Mouse (Mus musculus): ENCODE measurements at regions not wholly inside any gene's neighbourhood (a gene's known extent, or its start where the extent isn't known, plus 50 kb on each side); places are given as distances from the start of the nearest gene placed in this dataset.

DNA sequence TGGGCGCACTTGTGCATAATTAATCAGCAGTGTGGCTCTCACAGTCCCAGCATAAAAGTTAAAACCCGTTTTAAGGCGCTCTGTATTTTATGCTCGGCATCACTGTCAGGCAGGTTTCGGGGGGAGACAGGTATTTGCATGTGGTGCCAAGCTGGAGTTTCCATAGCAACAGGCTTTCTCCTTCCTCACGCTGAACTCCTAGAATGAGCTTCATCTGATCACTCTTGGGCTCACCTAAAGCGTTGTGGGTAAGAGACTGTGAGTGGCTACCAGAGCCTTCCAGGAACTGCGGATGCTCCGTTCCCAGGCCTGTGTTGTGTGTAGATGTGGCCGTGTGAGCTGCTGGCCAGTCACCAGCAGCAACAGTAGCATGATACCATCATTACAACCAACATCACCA, 161.5 kb downstream of the Ajap1 start:
- DNase-seq: no peak

DNA sequence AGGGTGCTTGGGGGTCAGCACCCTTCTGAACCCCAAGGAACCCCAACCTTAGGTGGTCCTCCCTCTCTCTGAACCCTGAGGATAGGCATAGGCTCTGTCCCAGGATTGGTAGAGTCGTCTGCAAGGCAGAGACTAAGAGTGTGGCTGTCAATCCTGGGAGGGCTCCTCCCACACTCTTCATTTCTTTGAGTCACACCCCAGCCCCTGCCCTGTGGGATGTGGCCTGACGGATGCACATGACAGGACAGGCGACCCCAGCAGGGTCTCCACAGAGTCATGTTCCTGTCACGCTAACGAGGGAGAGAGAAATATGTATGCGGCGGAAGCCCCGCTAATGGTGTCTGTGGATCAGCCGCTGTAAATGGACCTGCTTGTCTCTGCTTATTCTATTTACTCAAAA, 162.0 kb downstream of the Ajap1 start:
- no peak for DNase-seq

DNA sequence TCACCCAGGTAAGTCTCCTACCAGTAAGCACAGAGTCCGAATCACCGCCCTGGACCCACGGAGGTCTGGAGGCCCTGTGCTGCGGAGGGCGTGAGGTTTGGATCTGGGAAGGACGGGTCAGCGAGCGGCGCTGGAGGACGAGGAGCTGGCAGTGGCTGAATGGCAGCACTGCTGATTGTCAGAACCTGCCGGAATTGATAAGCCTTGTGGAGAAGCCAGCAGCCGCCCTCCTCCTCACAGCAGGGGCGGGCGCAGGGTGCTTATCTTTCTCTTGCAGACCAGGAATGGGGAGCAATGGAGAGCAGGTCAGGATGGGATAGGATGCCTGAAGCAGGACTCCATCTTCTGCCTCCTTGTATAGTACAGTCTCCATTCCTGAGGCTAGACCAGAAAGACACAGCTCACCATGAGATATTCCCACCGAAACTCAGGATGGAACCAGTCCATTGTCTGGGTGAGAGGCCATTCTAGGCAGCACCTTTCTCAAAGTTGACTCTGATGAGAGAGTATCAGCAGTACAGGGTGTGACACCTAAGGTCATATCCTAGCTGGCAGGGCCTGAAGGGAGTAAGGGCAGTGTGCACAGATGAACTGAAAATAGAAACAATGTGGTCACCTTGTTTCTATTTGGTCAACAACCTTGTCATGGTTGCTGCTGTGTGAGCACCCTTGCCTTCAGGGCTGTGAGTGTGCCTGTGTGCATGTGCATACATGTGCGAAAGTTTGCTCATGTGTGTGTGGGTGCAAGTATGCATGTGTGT, 165.5 kb downstream of the Ajap1 start:
- no peak for DNase-seq

DNA sequence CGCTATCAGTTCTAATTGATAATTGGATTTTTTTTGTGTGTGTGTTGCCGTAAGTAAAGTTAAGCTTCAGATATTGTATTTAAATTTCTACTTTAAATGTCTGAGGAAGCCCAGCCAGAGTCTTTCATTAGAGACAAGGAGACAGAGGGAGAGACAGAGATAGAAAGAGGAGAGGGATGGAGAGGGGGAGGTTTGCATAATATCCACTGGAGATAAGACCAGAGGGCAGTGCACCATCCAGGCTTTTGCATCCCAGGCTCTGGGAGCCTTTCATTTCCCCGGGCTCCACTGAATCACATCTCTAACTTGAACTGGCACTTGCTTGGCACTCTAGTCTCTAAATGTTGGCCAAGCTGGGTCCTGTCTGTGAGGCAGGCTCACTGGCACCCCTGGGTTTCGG, 166.1 kb downstream of the Ajap1 start:
- DNase-seq: no peak

DNA sequence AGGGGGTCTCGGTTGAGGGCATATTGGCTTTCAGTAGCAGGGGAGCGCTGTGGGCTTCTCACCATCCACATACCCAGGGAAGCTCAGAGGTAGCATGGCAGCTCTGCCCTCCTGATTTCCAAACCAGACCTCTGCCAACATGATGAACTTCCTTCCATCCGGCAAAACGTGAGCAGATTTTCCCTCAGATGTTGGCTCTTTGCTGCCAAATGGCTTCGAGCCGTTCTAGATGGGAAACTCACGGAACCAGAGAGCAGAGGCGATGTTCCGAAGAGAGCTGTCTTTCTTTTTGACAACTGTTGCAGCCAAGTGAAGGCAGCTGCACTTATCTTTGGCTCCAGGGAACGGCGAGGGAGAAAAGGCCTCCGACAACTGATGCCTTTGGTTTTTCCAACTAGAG, 168.7 kb downstream of the Ajap1 start:
- no peak for DNase-seq

DNA sequence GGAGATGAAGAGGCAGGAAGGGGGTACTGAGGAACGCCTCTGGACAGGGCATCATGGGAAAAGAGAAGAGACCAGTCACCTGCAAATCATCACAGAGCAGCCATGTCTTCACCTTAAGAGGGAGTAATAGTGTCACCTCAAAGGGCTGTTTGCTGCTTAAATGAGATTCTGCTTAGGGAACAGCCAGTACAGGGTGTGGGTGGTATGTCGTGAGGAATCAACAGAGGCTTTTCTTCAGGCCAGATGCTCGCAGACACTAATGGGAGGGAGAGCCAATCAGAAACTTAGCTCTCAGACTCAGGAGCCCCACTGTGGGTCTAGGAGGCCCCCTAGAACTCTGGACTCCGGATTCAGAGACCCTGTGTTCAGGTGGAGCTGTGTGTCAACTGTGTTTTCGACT, 171.0 kb downstream of the Ajap1 start:
- no peak for DNase-seq

DNA sequence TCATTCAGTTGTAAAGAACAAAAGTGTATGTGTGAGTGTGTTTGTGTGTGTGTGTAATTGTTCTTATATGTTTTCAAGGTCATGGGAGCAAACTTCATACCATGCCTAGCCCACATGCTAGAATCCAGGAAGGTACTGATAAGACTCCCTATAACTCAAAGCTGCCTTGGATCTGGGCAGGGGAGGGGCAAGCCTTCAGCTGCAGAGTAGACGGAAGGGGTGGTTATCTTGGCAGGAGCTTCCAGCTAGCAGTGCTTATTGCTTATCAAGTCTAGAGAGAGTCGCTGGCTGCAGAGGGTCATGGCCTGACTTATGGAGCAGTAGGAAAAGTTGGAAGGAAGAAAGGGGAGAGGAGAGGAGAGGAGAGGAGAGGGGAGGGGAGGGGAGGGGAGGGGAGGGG, 172.0 kb downstream of the Ajap1 start:
- no peak for DNase-seq

DNA sequence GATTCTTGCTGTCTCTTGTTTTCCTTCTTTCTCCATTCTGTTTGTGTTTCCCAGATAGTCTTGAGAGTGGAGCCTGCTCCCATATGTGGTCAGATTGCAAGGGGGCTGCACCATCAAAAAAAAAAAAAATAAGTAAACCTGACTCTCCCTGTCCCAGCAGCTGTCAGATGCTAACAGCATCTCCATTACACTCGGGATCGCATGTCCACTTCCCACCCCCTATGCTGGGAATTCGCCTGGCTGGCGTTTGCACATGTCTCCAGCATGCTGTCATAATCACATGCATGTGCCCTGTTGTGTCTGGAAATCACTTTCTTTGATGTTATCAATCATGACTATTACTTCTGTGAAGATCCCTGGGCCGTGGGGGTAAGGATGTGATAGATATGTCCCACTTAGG, 179.1 kb downstream of the Ajap1 start:
- DNase-seq: no peak

DNA sequence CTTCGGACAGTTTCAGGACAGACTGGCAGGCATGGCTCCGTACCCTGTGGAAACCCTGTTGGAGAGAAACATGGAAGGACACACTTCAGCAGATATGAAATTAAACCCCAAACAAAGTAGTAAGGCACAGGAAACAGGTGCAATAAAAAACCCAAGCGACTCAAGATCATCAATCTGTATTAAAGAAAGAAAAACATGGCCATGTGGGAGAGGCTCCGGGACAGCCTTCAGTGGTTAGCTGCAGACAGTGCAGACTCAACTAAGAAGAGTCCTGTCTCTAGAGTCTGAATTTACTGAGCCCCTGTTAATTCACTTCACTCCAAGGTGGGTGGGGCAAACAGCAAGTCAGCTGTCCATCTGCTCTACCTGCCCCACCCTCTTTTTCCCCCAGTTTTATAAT, 179.8 kb downstream of the Ajap1 start:
- no peak for DNase-seq

DNA sequence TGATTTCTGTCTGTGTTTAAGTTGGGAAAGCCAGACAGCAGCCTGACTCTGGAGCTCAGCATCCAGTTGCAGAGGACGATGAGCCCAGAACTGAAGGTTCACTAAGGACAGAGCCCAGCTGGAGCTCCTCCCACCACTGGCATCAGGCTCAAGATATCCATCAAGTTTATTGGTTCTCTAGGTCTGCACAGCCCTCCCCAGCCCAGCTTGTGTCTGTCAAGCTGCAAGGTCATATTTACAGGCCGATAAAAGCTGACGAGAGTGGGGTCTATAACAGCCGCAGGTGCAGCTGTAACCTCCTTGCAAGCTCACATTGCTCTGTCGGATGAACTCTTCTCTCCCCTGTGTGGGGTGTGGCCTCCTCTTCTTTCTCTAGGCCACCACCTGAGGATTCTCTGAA, 184.3 kb downstream of the Ajap1 start:
- DNase-seq: no peak

DNA sequence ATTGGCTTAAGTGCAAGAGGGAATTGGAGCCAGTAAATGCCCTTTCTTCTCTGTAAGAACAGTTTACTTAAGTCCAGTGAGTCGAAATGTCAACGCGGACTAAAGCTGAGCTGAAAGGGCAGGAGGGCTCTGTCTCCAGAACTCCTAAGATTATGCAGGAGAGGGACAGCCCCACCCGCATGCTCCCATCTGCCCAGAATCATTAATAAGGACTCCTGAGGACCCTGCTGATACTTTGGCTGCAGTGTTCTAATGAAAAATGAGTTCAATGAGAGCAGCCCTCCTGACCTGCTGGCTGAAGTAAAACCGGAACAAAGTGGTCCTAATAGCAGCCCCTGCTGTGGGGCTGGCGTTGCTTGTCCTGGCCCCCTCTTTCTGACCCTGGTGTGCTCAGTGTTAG, 187.8 kb downstream of the Ajap1 start:
- DNase-seq: no peak

DNA sequence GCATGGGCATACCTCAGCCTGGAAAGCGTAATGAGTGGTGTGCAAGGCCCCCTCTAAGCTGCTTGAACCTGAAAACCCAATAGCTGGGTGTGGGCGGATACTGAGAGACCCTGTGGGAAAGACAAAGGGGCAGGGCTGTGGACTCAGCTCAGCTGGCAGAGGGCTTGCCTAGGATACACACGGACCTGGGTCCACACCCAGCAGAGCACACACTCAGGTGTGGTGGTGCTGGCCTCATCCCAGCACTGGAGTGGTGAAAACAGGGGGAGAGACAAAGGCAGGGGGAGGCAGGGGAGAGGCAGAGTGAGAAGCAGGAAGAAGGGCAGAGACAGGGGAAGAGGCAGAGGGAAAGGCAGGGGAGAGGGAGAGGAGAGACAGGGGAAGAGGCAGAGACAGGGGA, 189.5 kb downstream of the Ajap1 start:
- DNase-seq: no peak

DNA sequence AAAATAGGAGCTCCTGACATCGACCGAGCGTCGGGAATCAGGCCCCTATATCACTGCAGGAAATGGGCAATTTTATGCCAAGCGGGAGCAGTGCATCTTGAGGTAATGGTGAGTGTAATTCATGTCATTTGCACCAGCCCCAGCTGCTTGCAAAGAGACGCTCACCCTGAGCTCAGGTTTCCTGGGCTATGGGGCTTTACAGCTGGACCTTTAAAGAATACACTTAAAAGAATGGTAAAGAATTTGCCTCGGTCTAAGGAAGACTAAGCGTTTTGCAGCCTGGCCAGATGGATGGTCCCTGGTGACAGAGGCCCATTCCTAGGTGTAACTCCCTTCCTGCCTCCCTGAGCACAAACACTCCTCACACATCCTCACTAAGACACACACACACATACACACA, 194.2 kb downstream of the Ajap1 start:
- DNase-seq: no peak

DNA sequence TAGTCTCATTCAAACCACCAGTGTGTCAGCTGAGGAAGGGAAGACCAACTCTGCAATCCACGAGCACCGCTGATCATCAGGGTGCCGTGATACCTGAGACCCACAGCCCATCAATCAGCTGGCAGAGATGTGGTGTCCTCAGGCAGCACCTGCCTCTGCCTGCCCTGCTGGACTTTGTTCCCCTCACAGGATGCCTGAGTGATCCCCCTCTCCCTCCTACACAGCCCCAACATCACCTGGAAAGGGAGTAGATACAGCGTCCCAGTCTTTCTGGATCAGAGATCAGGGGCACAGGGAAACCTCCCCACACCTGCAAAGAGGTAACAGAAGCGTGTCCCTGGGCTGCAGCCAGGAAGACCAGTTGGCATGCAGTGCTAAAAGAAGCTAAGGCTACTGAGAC, 198.4 kb downstream of the Ajap1 start:
- DNase-seq: no peak

DNA sequence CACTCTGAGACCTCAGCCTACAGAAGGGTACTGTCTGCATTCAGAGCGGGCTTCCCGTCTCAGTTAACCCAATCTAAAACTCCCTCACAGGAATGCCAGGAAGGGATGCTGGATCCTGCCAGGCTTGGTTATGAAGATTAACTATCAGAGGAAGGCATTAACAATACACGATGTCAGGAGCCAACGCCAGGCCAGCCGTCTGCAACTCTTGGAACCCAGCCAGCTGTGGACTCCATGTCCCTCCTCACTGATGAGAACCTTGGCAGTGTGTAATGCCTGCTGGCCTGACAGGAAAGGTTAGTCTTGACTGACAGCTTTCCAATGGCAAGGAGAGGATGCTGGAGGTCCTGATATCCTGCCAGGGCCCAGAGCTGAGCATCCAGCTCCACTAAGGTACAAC, 206.0 kb downstream of the Ajap1 start:
- no peak for DNase-seq

DNA sequence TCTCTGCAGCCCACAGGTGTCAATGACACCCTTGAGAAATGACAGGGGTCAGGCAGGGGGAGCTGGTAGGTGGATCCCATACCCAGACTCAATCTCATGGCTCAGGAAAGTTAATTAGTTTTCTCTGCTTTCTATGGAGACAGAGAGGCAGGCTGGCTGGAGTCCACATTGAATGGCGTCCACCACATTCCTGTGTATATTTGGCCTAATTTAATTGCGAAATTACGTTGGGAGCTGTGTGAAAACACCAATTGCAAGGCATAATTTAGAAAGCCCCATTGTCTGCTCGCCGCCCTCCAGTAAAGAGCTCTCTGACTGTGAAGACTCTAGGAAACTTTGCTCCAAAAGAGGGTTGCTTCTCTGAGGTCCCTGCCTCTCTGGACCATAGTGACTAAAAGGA, 211.2 kb downstream of the Ajap1 start:
- no peak for DNase-seq

DNA sequence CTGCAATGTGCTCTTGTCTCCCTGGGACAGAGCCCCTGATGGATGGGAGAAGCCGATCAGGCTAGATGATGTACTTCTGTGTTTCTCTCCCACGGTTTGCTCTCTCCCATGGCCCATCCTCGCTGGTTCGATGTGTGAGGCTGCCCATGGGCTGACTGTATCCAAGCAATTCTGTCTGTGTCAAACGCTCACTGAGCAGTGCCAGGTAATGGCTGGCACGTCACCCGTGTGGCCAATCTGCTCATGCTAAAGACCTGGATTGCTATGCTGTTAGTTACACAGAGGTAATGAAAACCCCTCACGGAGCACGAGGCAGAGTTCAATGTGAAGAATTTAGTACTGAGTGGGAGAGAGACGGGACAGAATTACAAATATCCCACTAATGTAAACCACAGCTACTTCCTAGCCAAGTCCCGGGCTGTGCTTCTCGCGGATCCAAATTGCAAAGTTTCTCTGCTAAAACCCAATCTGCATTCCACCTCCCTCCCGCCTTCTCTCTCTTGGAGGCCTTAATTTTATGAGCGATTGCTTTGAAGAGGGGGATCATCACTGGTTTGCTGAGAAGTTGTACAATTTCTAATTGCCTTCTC, 219.3 kb downstream of the Ajap1 start:
- DNase-seq: no peak

DNA sequence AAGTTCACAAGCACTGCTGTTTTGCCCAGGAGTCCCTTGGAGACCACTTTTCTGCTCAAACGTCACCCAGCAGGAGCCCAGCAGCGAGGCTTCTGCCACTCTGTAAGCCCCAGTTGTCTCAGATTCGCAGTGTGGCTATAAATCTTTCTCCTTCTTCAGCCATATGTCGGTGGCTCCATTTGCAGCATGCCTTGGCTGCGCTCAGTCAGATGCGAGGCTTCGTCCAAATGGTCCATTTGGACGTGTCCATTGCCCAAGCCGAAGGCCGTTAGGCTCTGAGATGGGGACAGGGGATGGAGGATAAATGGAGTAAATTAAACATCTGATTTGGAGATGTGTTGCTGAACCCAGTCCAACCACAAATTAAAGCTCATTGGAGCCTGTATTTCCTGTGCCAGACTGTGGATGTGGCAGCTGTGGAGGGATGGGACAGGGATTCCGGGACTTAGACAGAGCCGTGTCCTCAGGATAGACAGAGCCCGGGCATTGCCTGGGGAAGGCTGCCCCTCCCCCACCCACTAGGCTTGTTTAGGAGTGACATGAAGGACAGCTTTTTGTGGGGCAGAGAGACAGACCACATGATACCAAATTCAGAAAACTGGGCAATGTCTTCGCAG, 221.6 kb downstream of the Ajap1 start:
- no peak for DNase-seq

DNA sequence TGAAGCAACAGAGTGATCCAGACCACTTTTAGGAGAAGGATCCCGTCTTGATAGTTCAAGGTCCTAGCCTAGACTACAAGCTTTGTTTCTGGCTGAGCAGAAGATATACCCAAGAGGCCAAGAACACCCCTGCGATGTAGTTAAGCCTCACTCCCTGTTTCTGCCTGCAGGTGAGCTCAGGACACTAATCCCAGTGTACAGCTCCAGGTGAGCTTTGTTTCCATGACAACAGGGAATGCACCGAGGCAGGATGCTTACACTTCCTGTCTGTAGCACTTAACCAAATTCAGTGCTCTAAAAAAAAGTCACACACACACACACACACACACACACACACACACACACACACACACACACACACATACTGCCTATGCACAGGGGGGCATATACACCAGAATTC, 230.7 kb downstream of the Ajap1 start:
- DNase-seq: no peak

DNA sequence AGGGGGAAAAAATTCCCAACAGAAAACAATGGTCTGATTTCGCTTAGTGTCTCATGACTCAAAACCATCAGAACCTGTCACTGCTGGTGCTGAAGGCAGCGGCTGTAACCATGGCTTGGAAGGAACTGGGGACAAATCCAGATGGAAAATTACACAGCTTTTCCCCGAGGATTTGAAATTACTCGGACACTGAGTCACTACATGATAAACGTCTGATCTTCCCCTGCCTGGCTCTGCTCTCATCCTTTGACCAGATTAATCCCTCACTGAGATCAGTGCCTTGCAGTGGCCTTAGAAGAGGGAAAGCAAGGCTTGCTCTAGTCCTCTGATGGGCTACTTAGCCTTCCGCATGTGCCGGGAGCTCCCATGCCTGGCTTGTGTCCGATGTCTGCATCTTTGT, 231.3 kb downstream of the Ajap1 start:
- no peak for DNase-seq

DNA sequence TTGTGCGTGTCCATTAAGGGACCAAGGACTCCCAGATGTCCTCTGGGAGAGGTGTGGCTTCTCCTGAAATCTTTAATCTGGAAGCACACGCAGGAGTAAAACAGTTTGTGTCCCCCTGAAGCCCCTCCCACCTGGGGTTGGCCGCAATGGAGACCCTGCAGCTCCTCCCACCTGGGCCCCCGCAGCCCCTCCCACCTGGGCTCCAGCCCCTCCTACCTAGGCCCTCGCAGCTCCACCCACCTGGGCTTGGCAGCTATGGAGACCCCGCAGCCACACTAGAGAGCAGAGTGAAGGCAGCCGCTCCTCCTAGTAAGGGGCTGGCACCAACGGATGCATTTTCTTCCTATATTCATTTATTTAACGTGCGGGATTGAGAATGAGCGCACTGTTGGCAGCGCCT, 245.9 kb downstream of the Ajap1 start:
- DNase-seq: peak in 1 of 2 experiments; percentile 5

DNA sequence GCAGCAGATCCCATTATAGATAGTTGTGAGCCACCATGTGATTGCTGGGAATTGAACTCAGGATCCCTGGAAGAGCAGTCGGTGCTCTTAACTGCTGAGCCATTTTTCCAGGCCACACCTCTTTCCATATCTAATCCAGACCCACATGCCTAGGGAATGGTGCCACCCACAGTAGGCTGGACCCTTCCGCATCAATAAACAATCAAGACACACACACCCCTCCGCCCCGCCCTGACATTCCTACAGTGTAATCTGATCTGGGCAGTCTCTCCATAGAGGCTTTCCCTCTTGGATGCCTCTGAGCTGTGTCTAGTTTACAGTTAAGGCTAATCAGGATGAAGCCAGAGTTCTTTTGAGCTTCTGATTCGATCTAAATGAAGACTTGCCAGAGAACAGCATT, 248.8 kb downstream of the Ajap1 start:
- DNase-seq: no peak

DNA sequence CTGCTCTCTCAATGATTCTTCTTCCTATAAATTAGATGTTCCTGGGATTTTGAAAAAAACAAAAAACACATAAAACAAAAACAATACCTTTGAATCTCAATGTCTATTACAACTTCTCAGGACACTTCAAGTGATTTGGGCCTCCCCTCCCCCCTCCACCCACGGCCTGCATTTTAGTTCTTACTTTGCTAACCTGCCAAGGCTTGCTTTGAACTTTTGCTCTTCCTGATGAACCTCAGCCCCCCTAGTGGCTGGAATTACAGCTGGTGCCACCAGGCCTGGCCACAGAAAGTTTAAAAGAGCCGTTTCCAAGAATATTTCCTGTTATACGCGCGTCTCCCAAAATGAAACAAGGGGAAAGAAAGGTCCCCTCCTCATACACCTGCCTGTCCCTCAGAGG, 253.4 kb downstream of the Ajap1 start:
- no peak for DNase-seq

DNA sequence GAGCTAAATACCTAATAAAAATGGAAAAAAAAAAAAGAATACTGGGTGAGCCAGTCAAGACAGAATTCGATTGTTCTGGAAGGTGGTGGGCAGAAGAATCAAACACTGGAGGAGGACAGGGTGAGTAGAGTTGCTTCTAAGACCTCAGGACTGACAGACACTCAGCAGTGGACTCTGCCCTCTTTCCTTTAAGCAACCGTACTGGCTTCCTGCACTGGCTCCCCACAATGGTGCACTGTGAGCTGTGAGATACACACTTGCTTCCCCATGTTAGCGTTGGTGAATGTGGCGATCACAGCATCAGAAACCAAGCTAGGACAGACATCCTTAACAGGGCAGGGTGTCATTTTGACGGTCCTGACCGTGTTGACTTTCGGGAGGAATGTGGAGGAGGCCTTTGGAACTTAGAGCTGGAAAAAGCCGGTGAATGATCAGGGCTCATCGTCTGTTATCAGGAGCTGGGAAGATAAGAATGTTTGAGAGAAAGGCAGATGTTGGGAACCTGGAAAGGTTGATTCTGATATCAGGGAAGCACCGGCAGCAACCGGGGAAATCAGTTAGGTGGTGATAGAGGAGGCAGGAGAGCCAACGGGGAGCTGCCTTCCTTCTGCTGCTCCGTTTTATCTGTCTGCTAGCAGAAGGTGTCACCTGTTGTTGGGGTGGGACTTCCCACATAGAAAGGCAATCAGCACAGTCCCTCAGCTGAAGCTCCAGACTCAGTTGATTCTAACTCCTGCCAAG, 254.8 kb downstream of the Ajap1 start:
- DNase-seq: no peak
